Mouse (Mus musculus) embryo, embryonic 10 days (tissue): ENCODE data around the gene Brca2.

Experiments
- DNase-seq: peaks from one replicate; pipeline ENCODE4 v3.0.0-alpha.2; 2015; ENCODE audit warnings: low spot score

The Brca2 gene

DNA sequence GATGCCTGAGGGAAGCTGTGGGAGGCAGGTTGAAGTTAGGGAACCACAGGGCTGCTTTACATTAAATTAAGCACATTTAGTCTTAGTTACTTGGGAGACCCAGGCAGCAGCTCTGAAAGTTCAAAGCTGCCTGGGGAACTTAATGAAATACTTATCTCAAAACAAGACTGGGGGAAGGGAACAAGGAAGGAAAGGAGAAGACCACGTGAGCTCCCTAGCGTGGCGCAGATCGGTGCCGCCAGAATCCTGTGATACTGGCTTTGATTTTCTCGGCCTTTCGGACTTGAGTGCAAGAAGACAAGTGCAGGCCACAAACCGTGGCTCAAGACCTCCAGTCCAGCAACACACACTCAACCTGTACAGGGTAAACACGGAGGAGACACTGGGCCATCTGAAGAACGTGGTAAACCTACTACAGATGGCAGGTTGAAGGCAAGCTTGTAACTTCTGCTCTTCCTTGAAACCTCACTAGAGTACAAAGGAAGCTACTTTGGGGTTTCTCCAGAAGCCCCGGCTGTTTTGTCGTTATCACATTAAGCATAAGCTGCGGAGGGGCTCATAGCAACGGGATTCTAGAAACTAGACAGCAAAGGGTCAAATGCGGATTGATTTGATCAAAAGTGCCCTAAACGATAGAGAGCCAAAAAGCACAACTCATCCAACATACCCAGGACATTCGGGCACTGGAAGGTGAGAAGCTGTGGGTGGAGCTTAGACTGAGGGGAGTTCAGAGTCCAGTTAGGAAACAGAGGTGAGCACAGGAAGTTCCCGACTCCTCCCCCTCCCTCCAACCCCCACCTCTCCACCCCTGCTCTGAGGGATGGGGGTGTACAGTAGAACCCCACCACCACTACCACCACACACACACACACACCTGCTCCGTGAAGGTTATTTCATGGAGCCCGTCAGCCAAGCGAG lies 76.0 kb downstream of the Brca2 start:
- no peak for DNase-seq

DNA sequence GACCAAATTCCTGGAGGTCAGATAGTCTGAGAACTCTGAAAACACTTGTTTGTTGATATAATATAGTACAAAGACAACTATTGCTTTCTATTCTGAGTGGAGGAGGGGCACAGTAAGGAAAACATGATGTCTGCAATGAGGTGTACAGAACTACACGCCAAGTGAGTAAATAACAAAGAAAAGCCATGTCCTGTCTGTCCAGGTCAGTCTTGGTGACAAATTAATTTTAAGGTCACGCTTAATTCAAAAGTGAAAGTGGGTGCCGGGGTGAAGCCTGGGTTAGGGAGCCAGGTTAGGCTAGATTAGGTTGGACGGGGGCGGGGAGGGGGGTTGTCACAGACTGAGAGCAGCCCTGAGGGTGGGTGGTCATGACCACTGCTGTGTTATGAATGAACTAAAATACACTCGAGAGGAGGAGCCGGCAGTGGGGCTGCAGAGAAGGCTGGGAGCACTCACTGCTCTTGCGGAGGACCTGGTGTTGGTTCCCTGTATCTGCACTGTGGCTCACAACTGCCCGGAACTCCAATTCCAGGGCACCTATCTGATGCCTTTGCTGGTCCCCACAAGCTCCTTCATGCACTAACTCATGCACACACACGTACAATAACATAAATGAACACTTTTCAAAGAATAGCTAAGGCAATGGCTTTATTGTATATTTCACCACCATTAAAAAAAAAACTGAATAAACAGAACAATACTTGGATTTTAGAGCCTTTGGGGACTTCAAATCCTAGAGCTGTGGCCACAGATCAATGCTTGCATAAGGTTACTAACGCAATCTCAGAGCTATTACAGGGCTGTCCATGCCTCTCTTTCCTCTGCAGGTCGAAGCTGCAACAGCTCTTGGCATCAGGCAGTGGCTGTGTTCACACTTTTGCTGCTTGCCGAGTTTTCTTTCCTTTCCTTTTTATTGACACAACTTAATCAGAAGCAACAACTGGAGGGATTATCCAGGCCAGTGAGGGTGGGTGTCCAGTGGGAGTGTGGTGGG lies 77.2 kb downstream of the Brca2 start:
- no peak for DNase-seq

DNA sequence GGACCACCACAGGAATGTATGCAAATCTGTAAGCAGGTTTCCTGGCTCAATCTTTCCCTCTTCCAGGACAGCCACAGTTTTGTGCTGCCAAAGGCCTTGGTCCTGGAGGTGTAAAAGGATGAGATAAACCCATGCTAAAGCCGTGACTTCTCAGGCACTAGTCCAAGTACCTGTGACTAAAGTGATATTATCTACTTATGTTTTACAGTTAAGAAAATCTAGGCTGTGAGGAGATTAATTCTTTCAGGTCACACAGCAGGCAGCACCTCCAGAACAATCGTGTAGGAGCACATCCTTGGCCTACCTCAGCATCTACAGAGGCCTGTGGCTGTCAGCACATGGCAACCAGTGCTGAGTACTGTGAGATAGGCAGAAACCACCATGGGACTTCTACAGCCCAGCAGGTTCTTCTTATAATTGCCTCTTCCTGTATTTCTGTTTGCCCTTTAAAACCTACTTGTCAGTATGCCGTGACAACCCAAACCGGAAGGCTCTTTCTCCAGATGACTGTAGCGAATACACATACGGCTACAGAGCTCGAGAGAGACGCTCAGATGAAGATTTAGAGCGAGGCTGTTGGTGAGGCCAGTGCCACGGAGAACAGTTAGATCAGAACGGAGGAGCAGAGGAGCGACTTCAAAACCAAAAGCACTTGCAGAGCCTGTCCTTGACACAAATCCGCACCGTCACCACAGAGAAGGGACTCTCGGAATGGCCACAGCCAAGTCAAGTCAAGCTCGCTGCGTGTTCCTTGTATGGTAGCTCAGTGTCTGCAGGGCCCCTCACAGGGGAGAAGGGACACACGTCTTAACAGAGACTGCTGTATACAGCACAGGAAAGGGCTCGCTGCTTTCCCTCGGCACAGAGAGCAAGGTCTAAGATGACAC lies 78.4 kb downstream of the Brca2 start:
- DNase-seq = no peak

DNA sequence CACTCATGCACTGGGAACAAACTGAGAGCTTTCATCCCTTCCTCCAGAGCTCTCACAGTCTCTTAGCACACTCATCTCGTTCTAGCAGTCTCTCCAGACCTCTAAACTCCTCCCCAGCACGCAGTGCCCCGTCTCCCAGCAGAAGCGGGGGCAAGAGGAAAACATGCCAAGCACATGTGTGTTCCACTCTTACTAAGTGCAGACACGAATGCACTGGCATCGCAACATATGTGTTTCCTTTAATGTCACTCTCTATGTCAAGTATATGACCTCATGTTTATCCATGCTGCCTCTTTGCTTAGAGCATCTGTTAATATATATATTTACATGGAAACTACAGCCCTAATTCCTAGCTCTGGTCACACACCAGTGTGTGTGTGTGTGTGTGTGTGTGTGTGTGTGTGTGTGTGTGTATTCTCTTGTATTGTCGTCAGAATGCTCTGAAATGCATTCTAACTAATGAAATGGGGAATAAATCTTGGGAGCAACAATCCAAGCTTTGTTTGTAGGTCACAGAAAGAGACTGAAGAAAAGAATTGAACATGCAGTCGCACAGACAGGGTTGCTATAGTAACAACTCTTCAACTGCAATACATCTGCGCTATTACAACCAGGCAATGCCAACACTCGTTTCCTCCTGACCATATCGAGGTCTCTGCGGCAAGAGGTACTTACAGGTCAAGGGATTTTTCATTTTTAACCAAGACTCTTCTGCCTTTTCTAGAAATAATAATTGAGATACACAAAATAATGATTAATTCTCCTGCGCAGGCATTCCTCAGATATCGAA lies 79.2 kb downstream of the Brca2 start:
- DNase-seq = no peak

DNA sequence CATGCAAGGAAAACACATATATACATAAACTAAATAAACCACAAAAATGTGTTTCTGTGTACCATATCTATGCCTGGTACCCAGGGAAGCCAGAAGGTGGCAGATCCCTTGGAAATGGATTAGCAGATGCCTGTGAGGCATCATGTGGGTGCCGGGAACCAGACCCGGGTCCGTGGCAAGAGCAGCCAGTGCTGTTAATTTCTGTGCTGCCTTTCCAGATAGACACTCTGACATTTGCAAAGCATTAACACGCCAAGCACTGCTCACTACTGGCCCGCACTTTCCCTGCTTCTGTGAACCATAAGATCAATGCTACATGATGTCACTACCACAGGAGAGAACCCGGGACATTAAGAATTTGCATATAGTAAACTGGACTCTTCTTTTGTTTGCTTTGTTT lies 83.7 kb downstream of the Brca2 start:
- no peak for DNase-seq

DNA sequence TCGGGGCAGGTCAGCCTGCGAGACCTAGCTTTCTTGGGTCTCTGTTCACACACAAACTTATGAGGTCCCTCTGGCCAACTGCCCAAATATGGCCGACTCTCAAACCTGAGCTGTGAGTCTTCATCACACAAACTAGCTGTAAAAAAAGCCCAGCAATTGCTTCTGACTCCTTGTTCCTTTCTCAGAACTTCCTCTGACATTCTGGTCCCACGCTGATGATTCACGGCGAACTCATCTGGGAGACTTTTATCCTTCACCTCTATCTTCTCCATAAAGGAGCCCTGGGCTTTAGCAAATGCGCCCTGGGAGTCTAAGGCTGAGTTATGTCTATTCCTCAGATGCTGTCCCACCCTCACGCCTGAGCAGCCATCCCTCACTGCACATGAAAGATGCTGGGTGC lies 85.2 kb downstream of the Brca2 start:
- no peak for DNase-seq

DNA sequence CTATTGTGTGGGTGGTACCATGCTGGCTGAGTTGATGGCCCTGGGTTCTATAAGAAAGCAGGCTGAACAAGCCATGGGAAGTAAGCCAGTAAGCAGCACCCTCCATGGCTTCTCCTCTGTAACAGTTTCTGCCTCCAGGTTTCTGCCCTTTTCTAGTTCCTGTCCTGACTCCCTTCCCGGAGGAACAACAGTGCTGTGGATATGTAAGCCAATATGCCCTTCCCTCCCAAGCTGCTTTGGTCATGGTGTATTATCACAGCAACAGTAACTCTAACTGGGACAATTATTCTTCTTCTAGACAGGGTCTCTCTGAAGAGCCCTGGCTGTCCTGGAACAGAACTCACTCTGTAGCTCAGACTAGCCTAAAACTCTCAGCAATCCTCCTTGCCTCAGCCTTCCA lies 88.7 kb downstream of the Brca2 start:
- DNase-seq = no peak

DNA sequence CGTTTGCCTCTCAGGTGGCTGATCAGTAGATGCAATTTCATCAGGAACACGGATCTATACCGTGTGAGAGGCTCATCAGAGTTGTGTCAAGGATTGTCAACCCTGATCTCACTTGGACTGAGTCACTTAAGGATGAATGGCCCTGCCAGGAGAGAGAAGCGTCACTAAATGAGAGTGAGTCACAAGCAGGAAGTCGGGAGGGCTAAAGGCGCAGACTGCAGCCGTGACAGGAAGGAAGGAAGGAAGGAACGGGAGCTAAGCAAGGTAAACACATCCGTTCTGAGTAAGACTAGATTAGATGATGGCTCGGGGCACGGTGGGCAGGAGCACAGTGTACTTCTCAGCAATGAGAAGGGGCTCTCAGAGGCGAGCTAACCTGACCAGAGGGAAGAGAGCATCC lies 89.3 kb downstream of the Brca2 start:
- peak; percentile 23 for DNase-seq

DNA sequence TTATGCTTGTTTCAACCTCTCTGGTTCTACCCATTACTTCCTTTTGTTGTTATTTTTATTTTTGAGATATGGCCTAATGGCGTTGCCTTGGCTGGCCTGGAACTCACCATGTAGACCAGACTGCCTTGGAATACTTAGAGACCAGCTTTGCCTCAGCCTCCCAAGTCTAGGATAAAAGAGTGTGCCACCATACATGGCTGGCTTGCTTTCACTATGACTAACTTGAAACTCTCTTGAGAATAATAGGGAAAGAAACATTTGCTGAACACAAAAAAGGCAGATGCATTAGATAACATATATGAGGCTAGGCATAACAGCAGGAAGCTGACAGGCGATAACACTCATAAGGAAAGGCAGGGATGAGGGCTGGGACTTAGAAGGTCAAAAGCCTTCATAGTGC lies 91.6 kb downstream of the Brca2 start:
- no peak for DNase-seq

DNA sequence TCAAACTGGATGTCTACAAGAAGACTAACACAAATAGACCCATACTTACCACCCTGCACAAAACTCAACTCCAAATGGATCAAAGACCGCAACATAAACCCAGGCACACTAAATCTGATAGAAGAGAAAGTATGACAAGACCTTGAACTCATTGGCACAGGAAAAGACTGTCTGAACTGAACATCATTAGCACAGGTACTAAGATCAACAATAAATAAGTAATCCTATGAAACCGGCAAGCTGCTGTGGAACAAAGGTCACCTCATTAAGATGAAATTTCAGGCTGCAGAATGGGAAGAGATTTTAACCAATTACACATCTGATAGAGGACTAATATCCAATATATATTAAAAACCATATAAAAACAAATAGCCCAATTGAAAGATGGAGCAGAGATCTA lies 93.8 kb downstream of the Brca2 start:
- no peak for DNase-seq

DNA sequence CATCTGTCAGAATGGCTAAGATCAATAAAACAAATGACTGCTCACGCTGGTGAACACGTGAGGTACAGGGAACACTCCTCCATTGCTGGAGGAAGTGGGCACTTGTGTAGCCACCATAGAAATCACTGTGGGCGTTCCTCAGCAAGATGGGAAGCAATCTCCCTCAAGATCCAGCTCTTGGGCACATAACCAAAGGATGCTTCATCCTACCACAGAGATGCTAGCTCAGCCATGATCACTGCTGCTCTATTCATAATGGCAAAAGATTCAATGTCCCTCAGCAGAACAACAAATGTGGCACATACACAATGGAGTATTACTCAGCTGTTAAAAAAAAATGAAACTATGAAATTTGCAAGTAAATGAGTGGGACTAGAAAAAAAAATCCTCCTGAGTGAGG lies 94.3 kb downstream of the Brca2 start:
- DNase-seq = no peak

DNA sequence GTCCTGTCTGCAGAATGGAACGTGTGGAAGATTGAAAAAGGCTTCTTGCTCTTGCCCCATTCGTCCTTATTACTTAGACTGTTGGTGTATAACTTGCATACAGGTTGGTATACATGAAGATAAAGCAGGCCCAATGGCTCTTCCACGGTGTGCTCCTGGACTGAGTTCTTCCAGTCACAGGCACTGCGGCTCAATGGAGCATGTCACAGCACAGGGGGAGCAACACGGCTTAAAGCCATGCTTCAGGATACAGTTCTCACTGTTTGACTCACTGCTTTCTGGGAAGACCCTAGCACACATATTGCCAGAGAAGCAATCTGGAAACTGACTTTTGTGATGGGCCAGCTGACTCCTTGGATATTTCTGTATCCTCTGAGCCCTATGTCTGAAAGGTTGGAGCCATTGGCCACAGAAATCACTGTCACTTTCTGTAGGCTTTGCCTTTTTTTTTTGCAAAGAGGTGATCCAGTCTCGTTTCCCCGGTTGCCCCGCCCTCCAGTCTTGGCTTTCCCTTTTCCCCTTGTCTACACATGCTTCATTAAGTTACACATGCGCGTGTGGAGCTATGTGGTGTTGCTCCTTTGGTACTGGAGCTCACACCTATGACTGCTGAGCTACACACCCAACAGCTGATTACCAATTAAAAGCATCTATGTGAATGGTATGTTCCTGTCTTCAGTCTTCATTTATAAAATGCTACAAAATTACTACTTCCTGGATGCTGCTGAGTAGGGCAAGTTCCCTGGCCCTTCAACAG lies 96.3 kb downstream of the Brca2 start:
- DNase-seq = no peak
